Mouse (Mus musculus) limb, embryonic 15.5 days (tissue): ENCODE data around the gene Sipa1. TPM values are rescaled to one million over a fixed set of nuclear protein-coding genes. Genes with fewer than 3 reads are reported as not detected.

Source experiments
- microRNA-seq: library from miRNA; unstranded; fragments of <30 nt; microRNA quantifications from one replicate; pipeline ENCODE4, GENCODE M21; 2016
- polyA plus RNA-seq: library from polyadenylated mRNA; unstranded; fragments of >200 nt; fragmentation: Nextera tagmentation; extraction: Ambion mirVana; gene quantifications from 2 replicates; pipeline ENCODE4 v1.2.1, GENCODE M21; 2015

Gene Sipa1
- polyA plus RNA-seq, 1 experiment from 2014 or later = 31.2 TPM

Small RNAs within 50 kb of the gene (microRNA-seq; reads per million reads assigned to microRNA genes)
- not detected for gene Mir6987

Other genes starting within 250 kb of the Sipa1 start
- 254 and 257 TPM in 2 replicates for gene Drap1, start 238.7 kb downstream of the Sipa1 start, polyA plus RNA-seq
- gene AI837181, start 238.6 kb downstream of the Sipa1 start, polyA plus RNA-seq = 68.6 and 69.9 TPM in 2 replicates
- gene Fosl1, start 216.2 kb downstream of the Sipa1 start, polyA plus RNA-seq = not detected in 2 replicates
- gene Ccdc85b, start 205.8 kb downstream of the Sipa1 start, polyA plus RNA-seq = 6.6 and 6.9 TPM in 2 replicates
- gene Fibp, start 203.1 kb downstream of the Sipa1 start, polyA plus RNA-seq = 99.3 and 105 TPM in 2 replicates
- gene Ctsw, start 195.2 kb downstream of the Sipa1 start, polyA plus RNA-seq = 0.82 and 1.7 TPM in 2 replicates
- 221 and 223 TPM in 2 replicates for gene Efemp2, start 189.8 kb downstream of the Sipa1 start, polyA plus RNA-seq
- 35.5 and 36.6 TPM in 2 replicates for gene Mus81, start 175.3 kb downstream of the Sipa1 start, polyA plus RNA-seq
- gene Cfl1, start 173.3 kb downstream of the Sipa1 start, polyA plus RNA-seq = 2,209 and 2,356 TPM in 2 replicates
- gene 1700020D05Rik, start 159.9 kb downstream of the Sipa1 start, polyA plus RNA-seq = not detected in 2 replicates
- 9.4 and 10.3 TPM in 2 replicates for gene Snx32, start 153.2 kb downstream of the Sipa1 start, polyA plus RNA-seq
- gene Ovol1, start 103.1 kb downstream of the Sipa1 start, polyA plus RNA-seq = 30.1 and 30.3 TPM in 2 replicates
- 4.3 and 4.4 TPM in 2 replicates for gene Ap5b1, start 95.7 kb downstream of the Sipa1 start, polyA plus RNA-seq
- gene Rnaseh2c, start 61.8 kb downstream of the Sipa1 start, polyA plus RNA-seq = 115 and 116 TPM in 2 replicates
- gene Kat5, start 53.5 kb downstream of the Sipa1 start, polyA plus RNA-seq = 43.3 and 48.7 TPM in 2 replicates
- gene Rela, start 26.2 kb downstream of the Sipa1 start, polyA plus RNA-seq = 57.3 and 62.0 TPM in 2 replicates
- 22.7 and 24.9 TPM in 2 replicates for gene Map3k11, start 25.0 kb upstream of the Sipa1 start, polyA plus RNA-seq
- gene Pcnx3, start 25.2 kb upstream of the Sipa1 start, polyA plus RNA-seq = 18.5 and 20.9 TPM in 2 replicates
- 3.1 and 4.4 TPM in 2 replicates for gene Kcnk7, start 40.7 kb upstream of the Sipa1 start, polyA plus RNA-seq
- gene Ehbp1l1, start 62.6 kb upstream of the Sipa1 start, polyA plus RNA-seq = 28.9 and 48.5 TPM in 2 replicates
- gene Fam89b, start 65.9 kb upstream of the Sipa1 start, polyA plus RNA-seq = 101 and 107 TPM in 2 replicates
- 59.4 and 64.3 TPM in 2 replicates for gene Ltbp3, start 77.2 kb upstream of the Sipa1 start, polyA plus RNA-seq
- gene Scyl1, start 107.7 kb upstream of the Sipa1 start, polyA plus RNA-seq = 81.6 and 85.1 TPM in 2 replicates
- gene Frmd8, start 211.6 kb upstream of the Sipa1 start, polyA plus RNA-seq = 28.4 and 31.3 TPM in 2 replicates
- gene Slc25a45, start 214.1 kb upstream of the Sipa1 start, polyA plus RNA-seq = 3.4 and 5.2 TPM in 2 replicates
- 3.1 TPM in 2 replicates for gene Tigd3, start 230.4 kb upstream of the Sipa1 start, polyA plus RNA-seq
- gene Dpf2, start 249.3 kb upstream of the Sipa1 start, polyA plus RNA-seq = 117 and 125 TPM in 2 replicates